Comparison of ENCODE assay signal across 8 mouse cellular contexts in genomic region chr4:53384761-53385160, GRCm38 (mm10). TPM values are rescaled to one million over a fixed set of nuclear protein-coding genes. Genes with fewer than 3 reads are reported as not detected.
DNase-seq lines count a peak whose midpoint lies in the region; ATAC-seq and TF ChIP-seq lines count a peak whose summit lies in the region.

No protein-coding gene starts in this region.

- H3K4me2 ChIP-seq in hindbrain, embryonic 16.5 days (ENCODE audit: low read length) = peak overlapping the region; percentile 32

- TF ChIP-seq CTCF in gastrocnemius, adult 2 months (IDR thresholded peaks at IDR 0.05) = peak; percentile 89

- no peak overlapping the region for H3K9ac ChIP-seq in hindbrain, embryonic 16.5 days (ENCODE audit: low read depth, low read length)

- peak; percentile 63 for DNase-seq in T-cell, adult 2 months (ENCODE audit: low spot score)
- peak; percentile 42 to 83 for DNase-seq in cerebellum, postnatal 4 days (ENCODE audit: low spot score in 2 of 2)
- DNase-seq in gastrocnemius, adult 2 months = peak; percentile 74
- DNase-seq in left cerebral cortex, adult 11 months (ENCODE audit: low spot score) = peak; percentile 83
- peak; percentile 60 to 84 for DNase-seq in lung, postnatal 4 days
- peak; percentile 83 for DNase-seq in right cerebral cortex, adult 18-20 months
- DNase-seq in urinary bladder, postnatal 14 days (ENCODE audit: low spot score) = peak; percentile 82

- intact Hi-C loops in gastrocnemius, adult 2 months (cut with DNase I) = loop anchor here (5.0 kb wide), 3 partner anchors 68 to 208 kb away; no protein-coding TSS in a partner anchor

- H3K27ac ChIP-seq in gastrocnemius, adult 2 months = peak overlapping the region; percentile 6
- no peak overlapping the region for H3K27ac ChIP-seq in hindbrain, embryonic 16.5 days (ENCODE audit: low read depth, low read length)

- 26% methylated on average over 6 of the region's 6 CpGs for WGBS in hindbrain, embryonic 16.5 days

- H3K36me3 ChIP-seq in hindbrain, embryonic 16.5 days (ENCODE audit: control insufficient read depth, insufficient read depth, low read length) = no peaks in the 10 kb centered on the region

- no peaks in the 10 kb centered on the region for H3K9me3 ChIP-seq in hindbrain, embryonic 16.5 days (ENCODE audit: control insufficient read depth, low read length)

- H3K27me3 ChIP-seq in hindbrain, embryonic 16.5 days (replicated peaks; ENCODE audit: control insufficient read depth, insufficient read depth, low read length) = no peaks in the 10 kb centered on the region

- ATAC-seq in hindbrain, embryonic 16.5 days = peak; percentile 71

- H3K4me3 ChIP-seq in gastrocnemius, adult 2 months = peak overlapping the region; percentile 53
- no peak overlapping the region for H3K4me3 ChIP-seq in hindbrain, embryonic 16.5 days (ENCODE audit: low read length)

- no peaks in the 10 kb centered on the region for H3K4me1 ChIP-seq in hindbrain, embryonic 16.5 days (ENCODE audit: control insufficient read depth, insufficient read depth, low read depth, low read length)

RNA-seq across cellular contexts. Expression of gene Slc44a1, which starts 55.5 kb away (rescaled TPM):
- total RNA-seq in gastrocnemius, adult 2 months (2021) = 10 to 100 TPM; 15.8 to 17.7 TPM
- polyA plus RNA-seq in hindbrain, embryonic 16.5 days (2015; fragmentation: Nextera tagmentation; extraction: Ambion mirVana) = 4.8 and 10.7 TPM in 2 replicates
